Mouse (Mus musculus) heart, postnatal 0 days (tissue): ENCODE data around the gene Nr1d2.
A peak's percentile ranks its signal among the peaks of the same experiment; 100 is the strongest.

Source experiments
- CTCF ChIP-seq: IDR thresholded peaks from 2 replicates; pipeline ENCODE4 v1.5.1; 2016; ENCODE audit warnings: antibody characterized with exemption, control low read depth, low read depth
- EP300 ChIP-seq: IDR thresholded peaks from 2 replicates; pipeline ENCODE4 v1.6.1; 2016; ENCODE audit warnings: antibody characterized with exemption, low read depth

DNA sequence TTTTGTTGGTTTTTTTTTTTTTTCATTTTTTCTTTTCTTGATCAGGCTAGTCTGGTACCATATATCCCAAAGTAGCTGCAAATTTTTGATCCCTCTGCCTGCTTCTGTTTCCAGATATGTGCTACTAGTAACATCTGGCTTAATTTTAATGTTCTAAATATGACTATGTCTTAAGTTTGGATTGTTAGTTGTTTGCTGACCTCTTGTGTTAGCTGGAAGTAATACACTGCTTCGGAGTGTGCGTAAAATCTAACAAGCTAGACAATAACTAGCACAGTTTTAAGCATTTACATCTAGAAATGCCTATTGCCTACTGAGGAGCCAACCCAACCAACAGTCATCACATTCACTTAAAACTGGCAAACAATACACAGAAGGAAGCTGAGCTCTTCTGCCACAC is 45.7 kb upstream of the Nr1d2 start:
- TF ChIP-seq CTCF (peak; percentile 61), EP300 (no peak)
